Mouse (Mus musculus) lung, embryonic 14.5 days (tissue): ENCODE measurements around the gene Slc25a17. TPM values are rescaled to one million over a fixed set of nuclear protein-coding genes. Genes with fewer than 3 reads are reported as not detected.

Source experiments
- ATAC-seq: fragments of 200-750 bp; cut with Nextera tagmentation; 2 replicates; pipeline ENCODE4 v1.8.0; 2017; ENCODE audit warnings: mild to moderate bottlenecking, moderate TSS enrichment, moderate library complexity; ENCODE audit not compliant: insufficient read depth
- DNase-seq: peaks from one replicate; pipeline ENCODE4 v3.0.0-alpha.2; 2015
- H3K27ac ChIP-seq: fragments of 300-500 bp; sonication (generic); 2 replicates; pipeline ENCODE4 v1.5.1; 2014; ENCODE audit warnings: low read depth, mild to moderate bottlenecking, moderate library complexity
- H3K27me3 ChIP-seq: fragments of 300-500 bp; sonication (generic); 2 replicates; pipeline ENCODE4 v1.6.1; 2014; ENCODE audit warnings: low read length, control low read depth; ENCODE audit not compliant: insufficient read depth
- H3K36me3 ChIP-seq: fragments of 300-500 bp; sonication (generic); 2 replicates; pipeline ENCODE4 v1.6.1; 2014; ENCODE audit warnings: control low read depth; ENCODE audit not compliant: insufficient read depth
- H3K4me1 ChIP-seq: fragments of 300-500 bp; sonication (generic); 2 replicates; pipeline ENCODE4 v1.6.1; 2014; ENCODE audit warnings: antibody characterized with exemption, control low read depth; ENCODE audit not compliant: insufficient read depth
- H3K4me2 ChIP-seq: fragments of 300-500 bp; sonication (generic); 2 replicates; pipeline ENCODE4 v1.6.1; 2014; ENCODE audit warnings: mild to moderate bottlenecking
- H3K4me3 ChIP-seq: fragments of 300-500 bp; sonication (generic); 2 replicates; pipeline ENCODE4 v1.5.1; 2014; ENCODE audit warnings: low read depth, low read length
- H3K9ac ChIP-seq: fragments of 300-500 bp; sonication (generic); 2 replicates; pipeline ENCODE4 v1.6.1; 2014
- H3K9me3 ChIP-seq: fragments of 300-500 bp; sonication (generic); 2 replicates; pipeline ENCODE4 v1.6.1; 2016; ENCODE audit warnings: low read depth, low read length, control low read depth
- CTCF ChIP-seq: IDR thresholded peaks from 2 replicates; pipeline ENCODE4 v1.5.1; 2016; ENCODE audit warnings: antibody characterized with exemption, low read depth
- WGBS: fragments of 180-500 bp; shearing (Covaris S2); extraction: QIAGEN DNeasy Blood & Tissue Kit; methylation state at CpG from one replicate; pipeline ENCODE4 v1.1.7; 2014; 5-methylcytosine and 5-hydroxymethylcytosine counted together
- polyA plus RNA-seq: library from polyadenylated mRNA; unstranded; fragments of >200 nt; fragmentation: Nextera tagmentation; extraction: Ambion mirVana; gene quantifications from 2 replicates; pipeline ENCODE4 v1.2.1, GENCODE M21; 2014

The Slc25a17 gene
- polyA plus RNA-seq, 1 experiment from 2014 or later, result 109 TPM

- DNase-seq (no peak), ATAC-seq (no peak)
- Histone ChIP-seq H3K4me1 (no peaks in the 10 kb centered on the region), H3K9ac (no peak overlapping the region), H3K9me3 (no peaks in the 10 kb centered on the region), H3K4me2 (no peak overlapping the region), H3K27me3 (no peaks in the 10 kb centered on the region), H3K36me3 (peaks cover 60% of the 10 kb centered on the region), H3K27ac (no peak overlapping the region), H3K4me3 (no peak overlapping the region)
- WGBS, result 96% methylated on average over 3 of the region's 3 CpGs
- no peak for TF ChIP-seq CTCF
Measured at GRCm38 (mm10) chr15:81339158-81339557, 21.5 kb downstream of the Slc25a17 start.

GRCm38 (mm10) chr15:81336466-81336865, 24.1 kb downstream of the Slc25a17 start:
- Histone ChIP-seq H3K27me3 (no peaks in the 10 kb centered on the region), H3K36me3 (peaks cover 80% of the 10 kb centered on the region)

GRCm38 (mm10) chr15:81332517-81332916, 28.1 kb downstream of the Slc25a17 start:
- WGBS, result 92% methylated on average over 4 of the region's 4 CpGs
- H3K4me1 ChIP-seq, result no peaks in the 10 kb centered on the region
- no peak for ATAC-seq
- no peaks in the 10 kb centered on the region for H3K27me3 ChIP-seq
- H3K4me2 ChIP-seq, result no peak overlapping the region
- H3K9me3 ChIP-seq, result no peaks in the 10 kb centered on the region
- peaks cover 63% of the 10 kb centered on the region for H3K36me3 ChIP-seq
- H3K4me3 ChIP-seq, result no peak overlapping the region
- H3K9ac ChIP-seq, result no peak overlapping the region
- DNase-seq, result no peak
- H3K27ac ChIP-seq, result no peak overlapping the region
- no peak for TF ChIP-seq CTCF

More at GRCm38 (mm10) chr15:81336466-81336865, 24.1 kb downstream of the Slc25a17 start:
- 81% methylated on average over 5 of the region's 5 CpGs for WGBS
- no peaks in the 10 kb centered on the region for H3K4me1 ChIP-seq
- no peaks in the 10 kb centered on the region for H3K9me3 ChIP-seq
- no peak for DNase-seq
- no peak for TF ChIP-seq CTCF
- H3K9ac ChIP-seq, result no peak overlapping the region
- no peak overlapping the region for H3K4me3 ChIP-seq
- no peak overlapping the region for H3K27ac ChIP-seq
- no peak overlapping the region for H3K4me2 ChIP-seq
- ATAC-seq, result no peak

GRCm38 (mm10) chr15:81330816-81331433, 29.7 kb downstream of the Slc25a17 start:
- H3K9me3 ChIP-seq, result no peaks in the 10 kb centered on the region
- H3K27me3 ChIP-seq, result no peaks in the 10 kb centered on the region
- no peak for ATAC-seq
- no peak overlapping the region for H3K27ac ChIP-seq
- TF ChIP-seq CTCF, result no peak
- no peak overlapping the region for H3K9ac ChIP-seq
- WGBS, result 43% methylated on average over 3 of the region's 3 CpGs
- no peak overlapping the region for H3K4me3 ChIP-seq
- H3K4me1 ChIP-seq, result no peaks in the 10 kb centered on the region
- peaks cover 67% of the 10 kb centered on the region for H3K36me3 ChIP-seq
- H3K4me2 ChIP-seq, result no peak overlapping the region
- DNase-seq, result no peak

GRCm38 (mm10) chr15:81329721-81330369, 30.8 kb downstream of the Slc25a17 start:
- Histone ChIP-seq H3K27ac (no peak overlapping the region), H3K27me3 (no peaks in the 10 kb centered on the region), H3K4me1 (no peaks in the 10 kb centered on the region), H3K36me3 (peaks cover 66% of the 10 kb centered on the region), H3K4me2 (no peak overlapping the region), H3K4me3 (no peak overlapping the region), H3K9me3 (no peaks in the 10 kb centered on the region), H3K9ac (no peak overlapping the region)
- no peak for TF ChIP-seq CTCF
- DNase-seq (peak; percentile 47), ATAC-seq (no peak)
- 39% methylated on average over 5 of the region's 5 CpGs for WGBS

GRCm38 (mm10) chr15:81327501-81327900, 33.1 kb downstream of the Slc25a17 start:
- H3K27ac ChIP-seq, result no peak overlapping the region
- H3K9me3 ChIP-seq, result no peaks in the 10 kb centered on the region
- no peak overlapping the region for H3K9ac ChIP-seq
- WGBS, result 93% methylated on average over 7 of the region's 7 CpGs
- TF ChIP-seq CTCF, result no peak
- H3K4me3 ChIP-seq, result no peak overlapping the region
- peaks cover 55% of the 10 kb centered on the region for H3K36me3 ChIP-seq
- H3K4me1 ChIP-seq, result no peaks in the 10 kb centered on the region
- H3K27me3 ChIP-seq, result no peaks in the 10 kb centered on the region
- ATAC-seq (no peak), DNase-seq (no peak)
- H3K4me2 ChIP-seq, result no peak overlapping the region

- Histone ChIP-seq H3K27ac (no peak overlapping the region), H3K27me3 (no peaks in the 10 kb centered on the region), H3K4me3 (no peak overlapping the region), H3K4me1 (no peaks in the 10 kb centered on the region), H3K36me3 (peaks cover 71% of the 10 kb centered on the region), H3K9ac (no peak overlapping the region), H3K9me3 (no peaks in the 10 kb centered on the region), H3K4me2 (no peak overlapping the region)
- DNase-seq (no peak), ATAC-seq (no peak)
- 79% methylated on average over 4 of the region's 4 CpGs for WGBS
- no peak for TF ChIP-seq CTCF
Measured at GRCm38 (mm10) chr15:81324979-81325378, 35.6 kb downstream of the Slc25a17 start.
